Mouse (Mus musculus): ENCODE data around the gene Hsph1. TPM values are rescaled to one million over a fixed set of nuclear protein-coding genes. Genes with fewer than 3 reads are reported as not detected.
A peak's percentile ranks its signal among the peaks of the same experiment; 100 is the strongest.

Hsph1 gene
- polyA plus RNA-seq, 1 experiment from 2014 or later, result 97.4 TPM

GRCm38 (mm10) chr5:149637306-149637705 lies 1.1 kb upstream of the Hsph1 start:
- H3K4me2 ChIP-seq, result peak overlapping the region; percentile 76
- H3K36me3 ChIP-seq, result no peaks in the 10 kb centered on the region; the same call in 1 of the 2 replicates
- H3K4me3 ChIP-seq, result peak overlapping the region; percentile 73
- peak overlapping the region; percentile 17; the same call in 1 of the 2 replicates for H3K9ac ChIP-seq
- 0 out of 2 replicates have a peak overlapping the region, but pooled peaks have one; percentile 34 for H3K27ac ChIP-seq (replicated peaks)
- 51% methylated on average over 8 of the region's 8 CpGs for WGBS
- no peaks in the 10 kb centered on the region for H3K9me3 ChIP-seq
- ATAC-seq (ENCODE audit: low FRiP score, low read depth), result no peak
- H3K27me3 ChIP-seq, result no peaks in the 10 kb centered on the region
- H3K4me1 ChIP-seq (replicated peaks), result peaks cover 21% of the 10 kb centered on the region

GRCm38 (mm10) chr5:149635556-149635955 lies 620 bp downstream of the Hsph1 start:
- Histone ChIP-seq H3K27ac (replicated peaks) (peak overlapping the region; percentile 88), H3K27me3 (no peaks in the 10 kb centered on the region), H3K4me3 (peak overlapping the region; percentile 73), H3K4me1 (replicated peaks) (peaks cover 21% of the 10 kb centered on the region), H3K9me3 (no peaks in the 10 kb centered on the region), H3K4me2 (peak overlapping the region; percentile 76), H3K9ac (peak overlapping the region; percentile 58), H3K36me3 (peaks cover 11% of the 10 kb centered on the region)
- 1% methylated on average over 24 of the region's 24 CpGs for WGBS
- ATAC-seq (ENCODE audit: low FRiP score, low read depth), result no peak

- peak overlapping the region; percentile 73 for H3K4me3 ChIP-seq
- H3K9ac ChIP-seq, result peak overlapping the region; percentile 58; the same call in 1 of the 2 replicates
- no peak overlapping the region for H3K27ac ChIP-seq (replicated peaks)
- H3K4me1 ChIP-seq (replicated peaks), result peaks cover 21% of the 10 kb centered on the region
- H3K9me3 ChIP-seq, result no peaks in the 10 kb centered on the region
- H3K27me3 ChIP-seq, result no peaks in the 10 kb centered on the region
- peaks cover 21% of the 10 kb centered on the region for H3K36me3 ChIP-seq
- 69% methylated on average over 11 of the region's 11 CpGs for WGBS
- ATAC-seq (ENCODE audit: low FRiP score, low read depth), result no peak
- H3K4me2 ChIP-seq, result peak overlapping the region; percentile 76
These were observed 1.7 kb downstream of the Hsph1 start for GRCm38 (mm10) chr5:149634409-149635035.

GRCm38 (mm10) chr5:149625547-149625946 lies 10.6 kb downstream of the Hsph1 start:
- Histone ChIP-seq H3K4me3 (no peak overlapping the region), H3K27ac (replicated peaks) (no peak overlapping the region), H3K4me2 (no peak overlapping the region), H3K27me3 (no peaks in the 10 kb centered on the region), H3K36me3 (peaks cover 87% of the 10 kb centered on the region), H3K4me1 (replicated peaks) (no peaks in the 10 kb centered on the region), H3K9me3 (no peaks in the 10 kb centered on the region), H3K9ac (no peak overlapping the region)
- 91% methylated on average over 3 of the region's 3 CpGs for WGBS
- no peak for ATAC-seq (ENCODE audit: low FRiP score, low read depth)

DNA sequence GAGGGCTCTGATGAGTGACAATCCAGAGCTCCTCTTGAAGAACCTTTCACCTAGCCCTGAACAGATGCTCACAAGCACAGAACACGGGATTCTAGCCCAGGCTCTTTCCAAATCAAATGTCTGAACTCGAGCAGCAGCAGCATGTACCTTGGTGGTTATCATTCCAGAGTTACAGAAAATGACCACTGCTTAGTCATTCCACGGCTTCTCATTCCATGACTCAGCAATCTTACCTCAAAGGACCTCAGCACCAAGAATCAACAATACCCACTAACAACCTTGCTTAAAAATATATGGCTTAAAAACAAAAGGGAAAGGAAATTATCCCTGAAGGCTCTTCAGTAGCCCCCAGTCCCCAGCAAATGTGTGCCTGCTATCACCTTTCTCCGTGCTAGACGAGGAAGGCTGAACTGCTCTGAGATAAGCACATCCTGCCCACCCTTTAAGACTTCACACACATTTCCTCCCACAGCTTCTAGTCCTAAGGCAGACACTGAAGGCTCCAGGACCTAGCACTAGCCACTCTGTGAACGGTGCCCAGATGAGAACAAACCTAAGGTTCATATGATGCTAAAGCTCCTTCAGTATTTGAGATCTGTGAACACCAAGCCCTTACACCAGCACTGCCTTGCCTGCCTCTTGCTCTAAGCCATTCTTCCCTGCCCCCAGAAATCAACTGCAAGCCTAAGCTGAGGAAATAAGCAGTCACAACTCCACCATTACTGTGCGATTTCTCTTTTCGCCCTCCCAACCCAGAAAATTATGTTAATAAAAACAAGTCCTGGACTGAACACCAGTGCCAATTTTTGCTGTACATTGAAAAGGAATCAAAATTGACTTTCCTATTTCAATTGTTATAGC lies 12.1 kb downstream of the Hsph1 start:
- no peak overlapping the region for H3K27ac ChIP-seq (replicated peaks)
- H3K9me3 ChIP-seq, result no peaks in the 10 kb centered on the region
- no peak overlapping the region for H3K9ac ChIP-seq
- peaks cover 87% of the 10 kb centered on the region for H3K36me3 ChIP-seq
- H3K27me3 ChIP-seq, result no peaks in the 10 kb centered on the region
- H3K4me1 ChIP-seq (replicated peaks), result no peaks in the 10 kb centered on the region
- ATAC-seq (ENCODE audit: low FRiP score, low read depth), result no peak
- H3K4me3 ChIP-seq, result no peak overlapping the region
- H3K4me2 ChIP-seq, result no peak overlapping the region
- 89% methylated on average over 8 of the region's 8 CpGs for WGBS

DNA sequence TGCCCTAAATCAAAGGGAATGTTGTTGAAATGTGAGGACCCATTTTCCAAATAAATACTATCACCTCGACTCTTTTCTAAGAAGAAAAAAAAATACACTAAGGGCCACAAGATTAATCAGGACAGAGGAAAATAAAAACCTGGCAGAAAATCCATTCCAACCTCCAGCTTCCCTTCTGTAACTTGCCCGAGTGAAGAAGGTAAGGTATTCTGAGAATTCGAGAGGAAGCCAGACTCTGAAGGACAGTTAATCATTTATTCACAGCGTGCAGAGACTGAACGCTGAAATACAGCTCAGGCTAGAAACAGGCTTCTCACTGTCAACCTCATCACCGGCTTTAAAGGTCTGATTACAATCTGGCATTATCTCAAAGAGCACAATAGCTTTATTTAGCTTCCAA lies 13.5 kb downstream of the Hsph1 start:
- no peaks in the 10 kb centered on the region for H3K4me1 ChIP-seq (replicated peaks)
- peaks cover 91% of the 10 kb centered on the region for H3K36me3 ChIP-seq
- no peak overlapping the region for H3K27ac ChIP-seq (replicated peaks)
- H3K4me3 ChIP-seq, result no peak overlapping the region
- WGBS, result 72% methylated on average over 6 of the region's 6 CpGs
- H3K27me3 ChIP-seq, result no peaks in the 10 kb centered on the region
- H3K9me3 ChIP-seq, result no peaks in the 10 kb centered on the region
- no peak overlapping the region for H3K9ac ChIP-seq
- ATAC-seq (ENCODE audit: low FRiP score, low read depth), result no peak
- no peak overlapping the region for H3K4me2 ChIP-seq

DNA sequence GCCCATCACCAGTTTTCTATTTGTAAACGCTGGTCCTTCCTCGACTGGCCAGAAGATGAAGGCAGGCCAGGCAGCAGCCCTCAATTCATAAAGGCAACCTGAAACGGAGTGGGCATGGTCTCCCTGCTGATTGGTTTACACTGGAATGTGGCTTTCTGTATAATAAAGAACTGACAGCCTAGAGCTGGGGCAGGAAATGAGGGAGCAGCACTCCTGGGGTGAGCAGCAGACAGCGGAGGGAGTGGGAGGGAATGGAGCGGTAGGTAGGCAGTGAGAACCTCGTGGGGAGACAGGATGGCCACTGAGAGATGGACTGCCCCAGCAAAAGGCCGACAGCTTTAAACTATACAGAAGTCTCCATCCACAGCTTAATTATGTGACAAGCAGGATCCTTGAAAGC lies 14.0 kb downstream of the Hsph1 start:
- Histone ChIP-seq H3K27ac (replicated peaks) (no peak overlapping the region), H3K4me3 (no peak overlapping the region), H3K36me3 (peaks cover 91% of the 10 kb centered on the region), H3K4me2 (no peak overlapping the region), H3K27me3 (no peaks in the 10 kb centered on the region), H3K9ac (no peak overlapping the region), H3K4me1 (replicated peaks) (no peaks in the 10 kb centered on the region), H3K9me3 (no peaks in the 10 kb centered on the region)
- 68% methylated on average over 7 of the region's 7 CpGs for WGBS
- peak; percentile 42; the same call in 1 of the 2 replicates for ATAC-seq (ENCODE audit: low FRiP score, low read depth)

DNA sequence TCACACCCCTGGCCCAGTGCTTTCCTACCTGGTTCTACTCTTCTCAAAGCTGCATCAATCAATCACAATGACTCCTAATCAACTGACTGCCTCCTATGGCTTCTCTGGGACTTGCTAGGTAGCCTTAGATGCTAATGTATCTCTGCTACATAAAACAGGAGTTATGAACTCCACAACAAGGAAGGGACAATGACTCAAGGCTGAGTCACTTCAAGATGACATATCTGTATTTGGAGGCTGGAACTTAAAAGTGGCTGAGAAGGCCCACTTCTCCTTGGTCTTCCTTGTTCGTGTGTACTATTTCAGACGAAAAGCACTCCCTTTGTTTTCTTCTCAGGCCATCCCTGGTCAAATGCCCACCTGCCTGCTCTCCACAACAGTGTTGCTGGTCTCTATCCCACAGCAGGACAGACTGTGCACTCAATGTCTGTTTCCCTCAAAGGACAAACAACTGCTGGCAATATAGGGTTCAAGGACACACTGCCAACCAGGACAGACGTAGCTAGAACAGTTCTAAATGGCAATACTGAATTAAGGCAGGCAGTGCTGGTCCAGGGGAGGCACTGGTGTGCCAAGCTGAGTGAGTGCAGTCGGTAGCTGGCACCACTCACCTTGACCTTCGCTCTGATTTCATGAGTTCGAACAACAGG lies 18.3 kb downstream of the Hsph1 start:
- no peak for ATAC-seq (ENCODE audit: low FRiP score, low read depth)
- H3K36me3 ChIP-seq, result peaks cover 73% of the 10 kb centered on the region
- 92% methylated on average over 6 of the region's 6 CpGs for WGBS
- no peak overlapping the region for H3K27ac ChIP-seq (replicated peaks)
- no peak overlapping the region for H3K4me3 ChIP-seq
- H3K4me2 ChIP-seq, result no peak overlapping the region
- H3K4me1 ChIP-seq (replicated peaks), result peaks cover 1% of the 10 kb centered on the region; the same call in 1 of the 2 replicates
- H3K9me3 ChIP-seq, result no peaks in the 10 kb centered on the region
- H3K27me3 ChIP-seq, result no peaks in the 10 kb centered on the region
- no peak overlapping the region for H3K9ac ChIP-seq

DNA sequence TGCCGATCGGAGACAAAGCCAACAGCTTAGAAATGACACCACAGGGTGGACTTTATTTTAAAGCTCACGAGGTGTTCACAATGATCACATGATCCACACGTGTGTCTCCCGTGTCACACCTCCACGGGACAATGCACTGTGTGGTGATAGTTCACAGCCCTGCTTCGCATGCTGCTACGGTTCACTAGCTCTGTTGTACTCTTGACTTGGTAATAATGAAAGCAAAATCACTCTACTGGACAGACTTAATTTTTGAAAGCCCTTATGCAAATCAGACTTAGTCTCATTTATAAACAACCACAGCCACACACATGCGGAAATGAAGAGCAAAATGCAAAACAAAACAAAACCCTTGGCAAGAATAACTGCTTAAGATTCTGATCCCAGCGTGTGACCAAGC lies 19.4 kb downstream of the Hsph1 start:
- H3K4me2 ChIP-seq, result no peak overlapping the region
- no peak overlapping the region for H3K9ac ChIP-seq
- H3K36me3 ChIP-seq, result peaks cover 65% of the 10 kb centered on the region
- no peak overlapping the region for H3K4me3 ChIP-seq
- peaks cover 11% of the 10 kb centered on the region for H3K4me1 ChIP-seq (replicated peaks)
- ATAC-seq (ENCODE audit: low FRiP score, low read depth), result no peak
- no peaks in the 10 kb centered on the region for H3K9me3 ChIP-seq
- WGBS, result 70% methylated on average over 10 of the region's 10 CpGs
- H3K27ac ChIP-seq (replicated peaks), result no peak overlapping the region
- no peaks in the 10 kb centered on the region for H3K27me3 ChIP-seq

DNA sequence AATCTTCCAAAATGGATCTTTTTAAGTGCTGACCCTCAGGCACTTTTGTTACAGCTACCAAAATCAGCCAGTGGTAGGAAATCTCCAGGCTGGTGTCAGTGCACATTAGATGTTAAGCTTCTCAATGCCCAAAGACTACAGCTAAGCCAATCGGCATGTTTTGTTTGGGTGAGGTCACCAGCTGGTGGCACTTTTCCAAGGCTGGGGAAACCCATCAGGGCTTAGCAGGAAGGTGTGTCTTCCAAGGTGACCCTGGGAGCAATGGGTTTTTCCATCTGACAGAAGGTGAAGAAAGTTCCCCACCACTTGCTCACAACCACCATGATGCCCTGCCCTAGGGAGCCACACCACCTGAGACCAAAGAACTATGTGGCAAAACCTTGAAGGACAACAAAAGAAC lies 20.0 kb downstream of the Hsph1 start:
- Histone ChIP-seq H3K36me3 (peaks cover 58% of the 10 kb centered on the region), H3K4me1 (replicated peaks) (peaks cover 17% of the 10 kb centered on the region), H3K9ac (no peak overlapping the region), H3K27ac (replicated peaks) (no peak overlapping the region), H3K9me3 (no peaks in the 10 kb centered on the region), H3K4me3 (no peak overlapping the region), H3K4me2 (no peak overlapping the region), H3K27me3 (no peaks in the 10 kb centered on the region)
- ATAC-seq (ENCODE audit: low FRiP score, low read depth), result no peak
- 88% methylated on average over 1 of the region's 1 CpGs for WGBS

DNA sequence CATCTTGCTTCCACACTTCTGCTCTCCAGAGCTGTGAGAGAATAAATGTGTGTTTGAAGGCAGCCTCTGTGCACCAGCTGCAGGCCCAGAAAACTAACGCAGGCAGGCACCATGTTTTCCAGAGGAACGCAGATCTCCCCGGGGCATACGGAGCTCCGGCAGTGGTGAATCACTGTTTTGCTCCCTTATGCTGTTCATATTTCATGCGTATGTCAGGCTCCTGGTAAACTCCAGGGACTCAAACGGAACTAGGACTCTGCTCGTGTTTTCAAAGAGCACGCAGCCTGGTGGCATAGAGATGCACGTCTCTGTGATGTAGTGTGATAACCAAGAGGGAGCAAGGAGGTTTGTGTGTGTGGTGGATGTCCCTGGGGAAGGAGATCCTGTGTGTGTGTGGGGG lies 23.4 kb downstream of the Hsph1 start:
- H3K4me1 ChIP-seq (replicated peaks), result peaks cover 19% of the 10 kb centered on the region
- peaks cover 26% of the 10 kb centered on the region for H3K36me3 ChIP-seq
- ATAC-seq (ENCODE audit: low FRiP score, low read depth), result 0 out of 2 replicates have a peak, but pooled peaks have one; percentile 20
- H3K4me3 ChIP-seq, result no peak overlapping the region
- no peaks in the 10 kb centered on the region for H3K27me3 ChIP-seq
- no peaks in the 10 kb centered on the region for H3K9me3 ChIP-seq
- no peak overlapping the region; the same call in 1 of the 2 replicates for H3K27ac ChIP-seq (replicated peaks)
- H3K4me2 ChIP-seq, result no peak overlapping the region
- 50% methylated on average over 10 of the region's 10 CpGs for WGBS
- H3K9ac ChIP-seq, result no peak overlapping the region

DNA sequence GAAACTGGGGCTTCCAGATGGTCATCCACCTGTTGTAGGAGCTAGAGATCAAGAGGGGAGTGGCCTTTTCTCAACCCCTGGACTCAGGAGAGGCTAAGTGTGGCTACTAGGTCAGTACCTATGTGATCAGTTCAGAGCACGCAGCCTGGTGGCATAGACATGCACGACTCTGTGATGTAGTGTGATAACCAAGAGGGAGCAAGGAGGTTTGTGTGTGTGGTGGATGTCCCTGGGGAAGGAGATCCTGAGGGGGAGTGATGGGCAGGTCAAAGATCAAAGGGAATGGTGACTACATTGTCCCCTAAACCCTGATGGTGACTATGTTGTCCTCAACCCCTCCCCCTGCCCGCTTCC lies 24.0 kb downstream of the Hsph1 start:
- Histone ChIP-seq H3K4me3 (no peak overlapping the region), H3K9ac (no peak overlapping the region), H3K4me2 (no peak overlapping the region), H3K27me3 (no peaks in the 10 kb centered on the region), H3K4me1 (replicated peaks) (peaks cover 19% of the 10 kb centered on the region), H3K36me3 (peaks cover 20% of the 10 kb centered on the region), H3K9me3 (no peaks in the 10 kb centered on the region), H3K27ac (replicated peaks) (no peak overlapping the region; the same call in 1 of the 2 replicates)
- WGBS, result 85% methylated on average over 3 of the region's 3 CpGs
- 0 out of 2 replicates have a peak, but pooled peaks have one; percentile 40 for ATAC-seq (ENCODE audit: low FRiP score, low read depth)
